Mouse (Mus musculus) B cell, adult (primary cell): Measurements from ENCODE around the gene Gpr18. TPM values are rescaled to one million over a fixed set of nuclear protein-coding genes. Genes with fewer than 3 reads are reported as not detected.

Experiments used
- total RNA-seq: library from RNA; stranded (reverse); gene quantifications from 4 replicates; pipeline ENCODE4 v1.2.4, GENCODE M21; 2023; ENCODE audit not compliant: inconsistent age

Gpr18 gene
- total RNA-seq = 121 to 134 TPM (median 129 TPM) in 4 replicates

GRCm38 (mm10) chr14:121915621-121916020, at the start of gene Gpr18:
Gene Gpr18, minus strand, starts transcription at chr14:121915781.

DNA sequence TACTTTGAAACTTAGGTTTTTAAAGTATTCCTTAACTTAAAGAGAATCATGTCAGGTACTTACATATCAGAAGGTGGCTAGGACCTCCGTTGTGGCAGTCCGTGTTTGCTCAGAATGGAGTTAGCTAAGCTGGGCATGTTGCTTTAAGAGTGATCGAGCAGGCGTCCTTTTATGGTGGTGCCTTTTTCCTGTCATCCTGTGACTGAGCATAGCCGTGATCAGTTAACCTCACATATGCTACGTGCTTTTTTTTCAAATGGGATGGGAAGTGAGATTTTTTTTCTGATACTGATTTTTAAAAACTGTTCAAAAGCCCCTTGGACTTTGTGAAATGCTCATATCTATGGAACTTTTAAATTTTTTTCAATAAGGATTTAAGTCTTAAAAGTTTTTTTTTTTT, 49.4 kb upstream of the Gpr18 start, which contains the start of gene Gpr183:
Gene Gpr183 (minus strand): TSS at position 206 of the 400 bp plus-strand sequence.

GRCm38 (mm10) chr14:121878176-121878858, 37.3 kb downstream of the Gpr18 start, which contains the start of gene Ubac2:
Gene Ubac2, plus strand, starts transcription at chr14:121878620.

Other genes with a start within 250 kb of the Gpr18 start
- 20.8 to 21.4 TPM (median 21.2 TPM) in 4 replicates for gene Dock9, start 117.9 kb downstream of the Gpr18 start, total RNA-seq
- gene Ubac2, start 37.2 kb downstream of the Gpr18 start, total RNA-seq = 49.2 to 55.7 TPM (median 51.8 TPM) in 4 replicates
- gene Gpr183, start 49.4 kb upstream of the Gpr18 start, total RNA-seq = 255 to 286 TPM (median 258 TPM) in 4 replicates
- 1.2 to 1.6 TPM (median 1.4 TPM) in 3 of 4 replicates, not detected in the other for gene Timm8a2, start 118.9 kb upstream of the Gpr18 start, total RNA-seq
- 71.0 to 102 TPM (median 80.8 TPM) in 4 replicates for gene Tm9sf2, start 191.3 kb upstream of the Gpr18 start, total RNA-seq